Mouse (Mus musculus) olfactory bulb, adult 2 months (tissue): ENCODE measurements around the gene Kitl.

Experiments used
- CTCF ChIP-seq: fragments of 200-500 bp; IDR thresholded peaks from 2 replicates; pipeline ENCODE4 v1.5.1; 2012; ENCODE audit warnings: low read depth, mild to moderate bottlenecking, low read length, moderate library complexity; ENCODE audit not compliant: insufficient read depth
- POLR2A ChIP-seq: fragments of 200-500 bp; IDR thresholded peaks from 2 replicates; pipeline ENCODE4 v1.6.1; 2012; ENCODE audit warnings: mild to moderate bottlenecking, low read depth, low read length, moderate library complexity; ENCODE audit not compliant: insufficient read depth

- no peak for TF ChIP-seq POLR2A
- TF ChIP-seq CTCF, result no peak
These were observed 1.3 kb upstream of the Kitl start for GRCm38 (mm10) chr10:100014096-100014495.
